Mouse (Mus musculus) olfactory bulb, adult 2 months (tissue): Measurements from ENCODE around the gene Gtpbp8. TPM values are rescaled to one million over a fixed set of nuclear protein-coding genes. Genes with fewer than 3 reads are reported as not detected.

ENCODE experiments used
- H3K27ac ChIP-seq: fragments of 200-500 bp; 2 replicates; pipeline ENCODE4 v1.5.1; 2012; ENCODE audit warnings: low read depth, low read length; ENCODE audit not compliant: insufficient read depth
- H3K4me1 ChIP-seq: fragments of 200-500 bp; 2 replicates; pipeline ENCODE4 v1.6.1; 2012; ENCODE audit warnings: low read length; ENCODE audit not compliant: control insufficient read depth, insufficient read depth
- H3K4me3 ChIP-seq: fragments of 200-500 bp; 2 replicates; pipeline ENCODE4 v1.5.1; 2012; ENCODE audit warnings: mild to moderate bottlenecking, low read depth, low read length, moderate library complexity; ENCODE audit not compliant: insufficient read depth
- CTCF ChIP-seq: fragments of 200-500 bp; IDR thresholded peaks from 2 replicates; pipeline ENCODE4 v1.5.1; 2012; ENCODE audit warnings: low read depth, mild to moderate bottlenecking, low read length, moderate library complexity; ENCODE audit not compliant: insufficient read depth
- POLR2A ChIP-seq: fragments of 200-500 bp; IDR thresholded peaks from 2 replicates; pipeline ENCODE4 v1.6.1; 2012; ENCODE audit warnings: mild to moderate bottlenecking, low read depth, low read length, moderate library complexity; ENCODE audit not compliant: insufficient read depth
- WGBS: fragments of 180-500 bp; shearing (Covaris S2); methylation state at CpG from one replicate; pipeline ENCODE4 v1.1.7; 2018; 5-methylcytosine and 5-hydroxymethylcytosine counted together
- polyA plus RNA-seq: library from polyadenylated mRNA; stranded (reverse); fragments of >200 nt; gene quantifications from 2 replicates; pipeline ENCODE4 v1.2.4, GENCODE M21; 2012; ENCODE audit warnings: low replicate concordance; ENCODE audit not compliant: missing spikeins, insufficient read depth, insufficient read length

The Gtpbp8 gene
- polyA plus RNA-seq, 1 experiment, result not detected

- H3K27ac ChIP-seq, result no peak overlapping the region
- WGBS, result 60% methylated on average over 7 of the region's 7 CpGs
- no peak for TF ChIP-seq POLR2A
- no peak for TF ChIP-seq CTCF
- H3K4me1 ChIP-seq, result peaks cover 2% of the 10 kb centered on the region; the same call in 1 of the 2 replicates
- no peak overlapping the region for H3K4me3 ChIP-seq
Measured at GRCm38 (mm10) chr16:44719349-44719748, 26.8 kb downstream of the Gtpbp8 start.

- H3K4me1 ChIP-seq, result peaks cover under 1% of the 10 kb centered on the region; the same call in 1 of the 2 replicates
- no peak overlapping the region for H3K27ac ChIP-seq
- H3K4me3 ChIP-seq, result no peak overlapping the region
- TF ChIP-seq CTCF, result no peak
- no peak for TF ChIP-seq POLR2A
- 76% methylated on average over 2 of the region's 2 CpGs for WGBS
Measured at GRCm38 (mm10) chr16:44717838-44718237, 28.3 kb downstream of the Gtpbp8 start.

GRCm38 (mm10) chr16:44717141-44717634, 29.0 kb downstream of the Gtpbp8 start:
- Histone ChIP-seq H3K4me3 (no peak overlapping the region), H3K27ac (no peak overlapping the region), H3K4me1 (no peaks in the 10 kb centered on the region)
- WGBS, result 62% methylated on average over 2 of the region's 2 CpGs
- TF ChIP-seq POLR2A (no peak), CTCF (no peak)

- Histone ChIP-seq H3K27ac (no peak overlapping the region), H3K4me3 (no peak overlapping the region), H3K4me1 (no peaks in the 10 kb centered on the region)
- 15% methylated on average over 10 of the region's 10 CpGs for WGBS
- TF ChIP-seq CTCF (no peak), POLR2A (no peak)
Measured at GRCm38 (mm10) chr16:44716305-44717140, 29.6 kb downstream of the Gtpbp8 start.

- Histone ChIP-seq H3K27ac (no peak overlapping the region), H3K4me1 (no peaks in the 10 kb centered on the region), H3K4me3 (no peak overlapping the region)
- 46% methylated on average over 4 of the region's 4 CpGs for WGBS
- TF ChIP-seq CTCF (no peak), POLR2A (no peak)
Measured at GRCm38 (mm10) chr16:44703458-44703857, 42.7 kb downstream of the Gtpbp8 start.

- Histone ChIP-seq H3K4me1 (no peaks in the 10 kb centered on the region), H3K4me3 (no peak overlapping the region), H3K27ac (no peak overlapping the region)
- 79% methylated on average over 5 of the region's 5 CpGs for WGBS
- TF ChIP-seq POLR2A (no peak), CTCF (no peak)
Measured at GRCm38 (mm10) chr16:44702272-44702671, 43.9 kb downstream of the Gtpbp8 start.

- 87% methylated on average over 3 of the region's 3 CpGs for WGBS
Measured at GRCm38 (mm10) chr16:44701155-44701554, 45.0 kb downstream of the Gtpbp8 start.

GRCm38 (mm10) chr16:44697473-44698205, 48.5 kb downstream of the Gtpbp8 start:
- Histone ChIP-seq H3K4me3 (no peak overlapping the region), H3K27ac (no peak overlapping the region), H3K4me1 (no peaks in the 10 kb centered on the region)
- WGBS, result 86% methylated on average over 5 of the region's 5 CpGs
- TF ChIP-seq POLR2A, result no peak
- TF ChIP-seq CTCF, result no peak

More at GRCm38 (mm10) chr16:44701155-44701554, 45.0 kb downstream of the Gtpbp8 start:
- TF ChIP-seq CTCF, result no peak
- TF ChIP-seq POLR2A, result no peak
- no peak overlapping the region for H3K4me3 ChIP-seq
- H3K4me1 ChIP-seq, result no peaks in the 10 kb centered on the region
- no peak overlapping the region for H3K27ac ChIP-seq

GRCm38 (mm10) chr16:44695859-44696620, 50.1 kb downstream of the Gtpbp8 start:
- Histone ChIP-seq H3K27ac (no peak overlapping the region), H3K4me1 (peaks cover 5% of the 10 kb centered on the region; the same call in 1 of the 2 replicates), H3K4me3 (no peak overlapping the region)
- TF ChIP-seq CTCF (no peak), POLR2A (no peak)
- 45% methylated on average over 12 of the region's 12 CpGs for WGBS
